Mouse (Mus musculus) ES-Bruce4 (cell line): ENCODE measurements at regions not wholly inside any gene's neighbourhood (a gene's known extent, or its start where the extent isn't known, plus 50 kb on each side); places are given as distances from the start of the nearest gene placed in this dataset.
A peak's percentile ranks its signal among the peaks of the same experiment; 100 is the strongest.

Experiments used
- H3K27ac ChIP-seq: 2 replicates; pipeline ENCODE4 v1.5.1; 2012; ENCODE audit warnings: low read length, inconsistent platforms; ENCODE audit not compliant: insufficient read depth
- H3K27me3 ChIP-seq: 2 replicates; pipeline ENCODE4 v1.6.1; 2012; ENCODE audit warnings: mild to moderate bottlenecking, low read length, inconsistent platforms; ENCODE audit not compliant: control insufficient read depth, poor library complexity, insufficient read depth, severe bottlenecking
- H3K36me3 ChIP-seq: 2 replicates; pipeline ENCODE4 v1.6.1; 2012; ENCODE audit warnings: inconsistent platforms, mild to moderate bottlenecking, low read length, moderate library complexity; ENCODE audit not compliant: control insufficient read depth, poor library complexity, insufficient read depth, severe bottlenecking
- H3K4me1 ChIP-seq: one replicate; pipeline ENCODE4 v1.8.1; 2011; ENCODE audit warnings: low read length; ENCODE audit not compliant: control insufficient read depth, insufficient read depth
- H3K4me3 ChIP-seq: 2 replicates; pipeline ENCODE4 v1.5.1; 2011; ENCODE audit warnings: low read depth, mild to moderate bottlenecking, low read length
- H3K9ac ChIP-seq: 2 replicates; pipeline ENCODE4 v1.6.1; 2012; ENCODE audit warnings: low read depth, mild to moderate bottlenecking, inconsistent platforms; ENCODE audit not compliant: poor library complexity, severe bottlenecking
- H3K9me3 ChIP-seq: replicated peaks from 2 replicates; pipeline ENCODE4 v1.6.1; 2012; ENCODE audit warnings: mild to moderate bottlenecking, low read length, inconsistent platforms; ENCODE audit not compliant: control insufficient read depth, poor library complexity, insufficient read depth, severe bottlenecking
- CTCF ChIP-seq: IDR thresholded peaks from one replicate; pipeline ENCODE4 v1.8.1; 2011; ENCODE audit warnings: low read depth, low read length
- EP300 ChIP-seq: IDR thresholded peaks from 2 replicates; pipeline ENCODE4 v1.6.1; 2011; ENCODE audit warnings: low read depth, low read length; ENCODE audit not compliant: insufficient read depth

DNA sequence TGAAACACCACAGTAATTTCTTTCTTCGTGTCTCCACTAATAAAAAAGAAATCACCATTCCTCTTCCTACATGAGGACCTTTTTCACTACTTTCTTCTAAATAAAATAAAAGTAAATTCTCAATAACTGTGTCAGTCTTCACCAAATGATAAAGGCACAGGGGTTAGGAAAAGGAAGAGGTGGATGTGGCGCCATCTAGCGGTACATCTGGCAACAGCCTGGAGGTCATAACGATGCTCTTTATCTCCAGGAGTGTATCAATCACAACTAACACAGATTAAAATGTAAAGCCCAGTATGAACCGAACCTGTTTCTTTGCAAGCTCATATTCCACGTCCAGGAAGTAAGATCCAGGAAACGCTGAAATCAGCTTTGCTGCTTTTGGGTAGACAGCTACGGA lies 793.0 kb downstream of the Gm7489 start:
- TF ChIP-seq EP300: no peak
- peak; percentile 51 for TF ChIP-seq CTCF
- no peaks in the 10 kb centered on the region for H3K36me3 ChIP-seq
- no peak overlapping the region for H3K4me3 ChIP-seq
- H3K27me3 ChIP-seq: no peaks in the 10 kb centered on the region
- H3K9ac ChIP-seq: no peak overlapping the region
- no peak overlapping the region for H3K27ac ChIP-seq
- H3K9me3 ChIP-seq: 0 out of 2 replicates have a peak, but pooled peaks cover 2% of the 10 kb centered on the region
- no peaks in the 10 kb centered on the region for H3K4me1 ChIP-seq
